Mouse (Mus musculus) kidney, postnatal 0 days (tissue): Measurements from ENCODE around the gene Csnk1g2. TPM values are rescaled to one million over a fixed set of nuclear protein-coding genes. Genes with fewer than 3 reads are reported as not detected.

Experiments
- ATAC-seq: fragments of 200-750 bp; cut with Nextera tagmentation; replicated peaks from 2 replicates; pipeline ENCODE4 v1.8.0; 2017; ENCODE audit warnings: low read depth, moderate number of reproducible peaks, moderate TSS enrichment, moderate library complexity; ENCODE audit not compliant: low FRiP score
- DNase-seq: peaks from one replicate; pipeline ENCODE4 v3.0.0-alpha.2; 2016; ENCODE audit warnings: low spot score
- H3K27ac ChIP-seq: fragments of 300-500 bp; sonication (generic); 2 replicates; pipeline ENCODE4 v1.5.1; 2014; ENCODE audit warnings: mild to moderate bottlenecking
- H3K27me3 ChIP-seq: fragments of 300-500 bp; sonication (generic); 2 replicates; pipeline ENCODE4 v1.6.1; 2014; ENCODE audit warnings: low read length, mixed read lengths; ENCODE audit not compliant: insufficient read depth
- H3K36me3 ChIP-seq: fragments of 300-500 bp; sonication (generic); 2 replicates; pipeline ENCODE4 v1.6.1; 2014; ENCODE audit warnings: low read length, mixed read lengths; ENCODE audit not compliant: insufficient read depth
- H3K4me1 ChIP-seq: fragments of 300-500 bp; sonication (generic); replicated peaks from 2 replicates; pipeline ENCODE4 v1.6.1; 2014; ENCODE audit warnings: antibody characterized with exemption, low read length, mixed read lengths; ENCODE audit not compliant: insufficient read depth
- H3K4me2 ChIP-seq: fragments of 300-500 bp; sonication (generic); 2 replicates; pipeline ENCODE4 v1.6.1; 2014; ENCODE audit warnings: mild to moderate bottlenecking, low read length, moderate library complexity, mixed read lengths
- H3K4me3 ChIP-seq: fragments of 300-500 bp; sonication (generic); replicated peaks from 2 replicates; pipeline ENCODE4 v1.5.1; 2014; ENCODE audit warnings: low read depth, low read length
- H3K9ac ChIP-seq: fragments of 300-500 bp; sonication (generic); 2 replicates; pipeline ENCODE4 v1.6.1; 2014; ENCODE audit warnings: low read depth, low read length
- H3K9me3 ChIP-seq: fragments of 300-500 bp; sonication (generic); replicated peaks from 2 replicates; pipeline ENCODE4 v1.6.1; 2016; ENCODE audit warnings: low read length, inconsistent platforms, mixed read lengths
- CTCF ChIP-seq: IDR thresholded peaks from 2 replicates; pipeline ENCODE4 v1.5.1; 2016; ENCODE audit warnings: antibody characterized with exemption, low read depth, mild to moderate bottlenecking, moderate library complexity
- WGBS: fragments of 180-500 bp; shearing (Covaris S2); extraction: QIAGEN DNeasy Blood & Tissue Kit; methylation state at CpG from one replicate; pipeline ENCODE4 v1.1.7; 2014; 5-methylcytosine and 5-hydroxymethylcytosine counted together
- polyA plus RNA-seq: library from polyadenylated mRNA; unstranded; fragments of >200 nt; fragmentation: Nextera tagmentation; extraction: Ambion mirVana; gene quantifications from 2 replicates; pipeline ENCODE4 v1.2.1, GENCODE M21; 2015

Csnk1g2 gene
- polyA plus RNA-seq, 1 experiment from 2014 or later = 137 TPM

DNA sequence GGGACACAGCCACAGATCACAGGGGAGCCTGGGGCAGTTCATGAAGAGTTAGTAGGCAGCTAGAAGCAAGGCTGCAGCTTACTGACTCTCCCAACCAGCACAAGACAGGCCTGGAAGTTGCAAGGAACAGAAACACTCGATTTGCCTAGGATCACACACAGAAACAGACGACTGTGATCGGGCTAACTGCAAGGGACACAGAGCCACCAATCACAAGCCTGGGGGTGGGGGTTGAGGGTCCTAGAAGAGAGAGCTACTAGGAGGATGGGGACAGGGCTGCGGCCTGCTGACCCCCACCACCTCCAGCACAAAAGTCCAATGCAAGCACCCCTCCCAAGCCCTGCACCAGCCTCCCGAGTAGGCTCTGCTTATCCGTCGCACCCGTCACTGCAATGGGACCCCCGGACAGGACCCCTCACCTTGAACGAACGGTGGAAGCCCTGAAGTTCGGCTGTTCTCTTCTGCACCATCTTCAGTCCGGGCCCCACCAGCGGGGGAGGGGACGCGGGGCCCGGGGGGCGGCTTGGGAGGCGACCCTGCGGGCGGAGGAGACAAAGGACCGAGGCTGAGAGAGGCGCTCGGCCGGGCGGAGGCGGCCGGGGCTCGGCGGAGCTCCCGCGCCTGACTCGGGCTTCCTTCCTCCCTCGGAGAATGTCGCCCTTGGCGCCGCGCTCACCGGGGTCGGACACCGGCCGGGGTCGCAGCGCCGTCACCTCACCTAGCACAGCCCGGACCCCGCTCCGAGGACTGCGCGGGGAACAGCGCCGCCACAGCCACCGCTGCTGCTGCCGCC lies 53.0 kb downstream of the Csnk1g2 start:
- Histone ChIP-seq H3K4me2 (peak overlapping the region; percentile 90), H3K4me1 (peaks cover 65% of the 10 kb centered on the region), H3K4me3 (peak overlapping the region; percentile 98), H3K27me3 (no peaks in the 10 kb centered on the region), H3K9me3 (no peaks in the 10 kb centered on the region), H3K9ac (peak overlapping the region; percentile 98), H3K27ac (peak overlapping the region; percentile 99), H3K36me3 (peaks cover 23% of the 10 kb centered on the region)
- ATAC-seq = peak; percentile 2; the same call in 1 of the 2 replicates
- under 1% methylated on average over 49 of the region's 54 CpGs for WGBS
- no peak for DNase-seq
- TF ChIP-seq CTCF = no peak

DNA sequence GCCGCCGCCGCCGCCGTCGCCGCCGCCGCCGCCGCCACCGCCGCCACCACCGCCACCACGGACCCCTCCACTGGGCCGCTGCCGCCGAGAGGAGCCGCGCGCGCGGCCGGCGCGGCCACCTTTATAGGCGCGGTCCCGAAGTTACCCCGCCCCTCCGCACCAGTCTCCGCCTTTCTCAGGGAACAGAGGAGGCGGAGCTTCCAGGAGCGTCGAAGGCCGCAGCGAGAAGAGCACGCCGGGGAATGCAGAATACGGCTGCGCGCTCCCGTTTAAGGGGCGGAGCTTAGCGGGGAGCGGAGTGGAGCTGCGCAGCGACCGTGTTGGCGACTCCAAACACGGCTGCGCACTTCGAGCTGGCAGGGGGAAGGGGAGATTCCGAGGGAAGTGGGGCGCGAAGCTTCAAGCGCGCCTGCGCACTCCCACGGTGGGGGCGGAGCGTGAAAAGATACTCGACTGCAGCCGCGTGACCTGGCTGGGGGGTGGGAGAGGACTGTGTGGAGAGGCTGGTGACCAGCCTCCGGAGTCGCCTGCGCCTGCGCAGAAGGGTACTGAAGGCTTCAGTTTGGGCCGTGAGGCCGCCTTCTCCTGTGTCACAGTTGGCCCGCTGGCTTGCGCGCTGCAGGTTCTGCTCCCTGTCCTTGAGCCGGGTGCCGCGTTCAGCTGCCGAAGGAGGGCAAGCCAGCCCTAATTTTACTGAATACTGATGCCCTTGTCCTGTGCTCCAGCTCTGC lies 53.7 kb downstream of the Csnk1g2 start:
- Histone ChIP-seq H3K9me3 (no peaks in the 10 kb centered on the region), H3K27ac (peak overlapping the region; percentile 99), H3K9ac (peak overlapping the region; percentile 98), H3K36me3 (peaks cover 15% of the 10 kb centered on the region), H3K4me1 (peaks cover 65% of the 10 kb centered on the region), H3K4me3 (peak overlapping the region; percentile 98), H3K4me2 (peak overlapping the region; percentile 90), H3K27me3 (no peaks in the 10 kb centered on the region)
- DNase-seq = peak; percentile 100
- TF ChIP-seq CTCF = no peak; the same call in 1 of the 2 replicates
- ATAC-seq = peak; percentile 89
- under 1% methylated on average over 77 of the region's 78 CpGs for WGBS

GRCm38 (mm10) chr10:80677128-80677875 lies 54.7 kb downstream of the Csnk1g2 start:
- 17% methylated on average over 9 of the region's 9 CpGs for WGBS
- H3K4me2 ChIP-seq = peak overlapping the region; percentile 74
- no peaks in the 10 kb centered on the region for H3K9me3 ChIP-seq
- ATAC-seq (no peak), DNase-seq (no peak)
- H3K4me3 ChIP-seq = peak overlapping the region; percentile 43
- no peak for TF ChIP-seq CTCF
- peaks cover 64% of the 10 kb centered on the region for H3K4me1 ChIP-seq
- H3K27me3 ChIP-seq = no peaks in the 10 kb centered on the region
- peak overlapping the region; percentile 78 for H3K9ac ChIP-seq
- H3K27ac ChIP-seq = peak overlapping the region; percentile 99
- peaks cover 11% of the 10 kb centered on the region; the same call in 1 of the 2 replicates for H3K36me3 ChIP-seq

GRCm38 (mm10) chr10:80677942-80678436 lies 55.4 kb downstream of the Csnk1g2 start, which contains the start of gene Mknk2:
TSS of gene Mknk2 (minus strand) at chr10:80678112.
- Histone ChIP-seq H3K27ac (peak within 1 kb of the TSS; percentile 99), H3K27me3 (no peaks in the 10 kb centered on the region), H3K9me3 (no peaks in the 10 kb centered on the region), H3K4me1 (peaks cover 57% of the 10 kb centered on the region), H3K36me3 (0 out of 2 replicates have a peak, but pooled peaks cover 5% of the 10 kb centered on the region), H3K4me2 (peak within 1 kb of the TSS; percentile 74), H3K9ac (peak within 1 kb of the TSS; percentile 78), H3K4me3 (peak within 1 kb of the TSS; percentile 43)
- 3% methylated on average over 8 of the region's 8 CpGs for WGBS
- peak; percentile 67 for ATAC-seq
- no peak for TF ChIP-seq CTCF
- peak; percentile 96 for DNase-seq

DNA sequence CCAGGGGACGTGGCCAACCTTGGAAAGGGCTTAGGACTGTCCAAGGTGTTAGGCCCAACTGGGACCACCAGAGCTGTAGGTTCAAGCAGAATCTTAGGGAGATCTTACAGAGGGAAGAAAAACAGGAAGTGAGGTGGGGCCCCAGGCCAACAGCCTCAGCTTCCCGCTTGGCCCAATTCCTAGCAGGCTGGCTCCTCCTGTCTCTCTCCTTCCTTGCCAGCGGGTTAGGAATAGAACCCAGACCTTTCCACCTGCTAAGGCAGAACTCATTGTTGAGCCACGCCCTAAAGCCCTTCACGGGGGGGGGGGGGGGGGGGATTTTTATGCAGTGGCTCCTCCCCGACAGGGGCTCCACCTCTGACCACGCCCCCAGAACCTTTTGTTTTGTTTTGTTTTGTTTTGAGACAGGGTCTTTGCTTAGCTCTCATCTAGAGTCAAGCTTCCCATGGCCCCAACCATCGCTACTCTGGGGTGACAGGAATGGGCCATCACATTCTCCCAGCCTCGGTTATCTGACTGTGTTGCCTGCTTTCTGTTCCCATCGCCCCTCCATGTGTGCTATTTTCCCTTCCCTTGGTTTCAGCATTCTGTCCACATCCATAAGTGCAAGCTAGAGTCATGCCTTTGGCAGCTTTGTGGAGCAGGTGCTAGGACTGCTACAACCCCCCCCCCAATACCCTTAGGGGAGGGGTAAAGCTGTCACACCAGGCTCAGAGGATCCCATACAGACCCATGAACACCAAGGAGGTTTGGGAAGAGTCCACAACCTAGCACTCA lies 56.2 kb downstream of the Csnk1g2 start:
- WGBS = 42% methylated on average over 9 of the region's 10 CpGs
- Histone ChIP-seq H3K4me1 (peaks cover 49% of the 10 kb centered on the region), H3K4me3 (no peak overlapping the region), H3K27ac (peak overlapping the region; percentile 99), H3K27me3 (no peaks in the 10 kb centered on the region), H3K9ac (no peak overlapping the region), H3K9me3 (no peaks in the 10 kb centered on the region), H3K36me3 (no peaks in the 10 kb centered on the region), H3K4me2 (peak overlapping the region; percentile 0; the same call in 1 of the 2 replicates)
- TF ChIP-seq CTCF = no peak
- ATAC-seq (no peak; the same call in 1 of the 2 replicates), DNase-seq (peak; percentile 68)
